ENCODE assay signal across 8 mouse cellular contexts in genomic region chr2:104816371-104816827, GRCm38 (mm10). TPM values are rescaled to one million over a fixed set of nuclear protein-coding genes. Genes with fewer than 3 reads are reported as not detected.
DNase-seq lines count a peak whose midpoint lies in the region; ATAC-seq lines count a peak whose summit lies in the region.

Gene Qser1, minus strand, starts transcription at chr2:104816760.

- H3K36me3 ChIP-seq in forebrain, embryonic 11.5 days (ENCODE audit: control insufficient read depth, insufficient read depth, low read length): no peaks in the 10 kb centered on the region
- no peaks in the 10 kb centered on the region for H3K36me3 ChIP-seq in liver, embryonic 15.5 days (replicated peaks)

- peak within 1 kb of the TSS; percentile 94 for H3K4me3 ChIP-seq in forebrain, embryonic 11.5 days (ENCODE audit: low read depth, low read length)
- peak within 1 kb of the TSS; percentile 81 for H3K4me3 ChIP-seq in liver, embryonic 15.5 days (replicated peaks)

- ATAC-seq in forebrain, embryonic 11.5 days (replicated peaks; ENCODE audit: low FRiP score): peak; percentile 77
- ATAC-seq in liver, embryonic 15.5 days (ENCODE audit: insufficient read depth): no peak

- DNase-seq in left cerebral cortex, postnatal 4 days: no peak
- no peak for DNase-seq in left cerebral cortex, adult 11 months (ENCODE audit: low spot score)
- DNase-seq in adrenal gland, adult 2 months: no peak
- DNase-seq in forebrain, embryonic 11.5 days (ENCODE audit: low spot score): no peak
- DNase-seq in heart, postnatal 36 days: no peak
- no peak for DNase-seq in Muller cell, postnatal 12 days (ENCODE audit: inconsistent ontology term)
- no peak for DNase-seq in left cerebral cortex, postnatal 36 days (ENCODE audit: low spot score in 2 of 2)

- peak within 1 kb of the TSS; percentile 98 for H3K9ac ChIP-seq in forebrain, embryonic 11.5 days (ENCODE audit: low read length)
- peak within 1 kb of the TSS; percentile 85 for H3K9ac ChIP-seq in liver, embryonic 15.5 days

- H3K4me2 ChIP-seq in forebrain, embryonic 11.5 days (ENCODE audit: low read depth, low read length, severe bottlenecking): peak within 1 kb of the TSS; percentile 85
- peak within 1 kb of the TSS; percentile 98 for H3K4me2 ChIP-seq in liver, embryonic 15.5 days

- no peaks in the 10 kb centered on the region for H3K27me3 ChIP-seq in forebrain, embryonic 11.5 days (ENCODE audit: control insufficient read depth, insufficient read depth, low read length)
- no peaks in the 10 kb centered on the region for H3K27me3 ChIP-seq in liver, embryonic 15.5 days

- H3K27ac ChIP-seq in forebrain, embryonic 11.5 days (ENCODE audit: low read depth, low read length): peak within 1 kb of the TSS; percentile 98
- peak within 1 kb of the TSS; percentile 91 for H3K27ac ChIP-seq in liver, embryonic 15.5 days (replicated peaks)

- H3K4me1 ChIP-seq in forebrain, embryonic 11.5 days (replicated peaks; ENCODE audit: control insufficient read depth, insufficient read depth, low read length): peaks cover 3% of the 10 kb centered on the region
- H3K4me1 ChIP-seq in liver, embryonic 15.5 days (replicated peaks): peaks cover 32% of the 10 kb centered on the region

- intact Hi-C loops in left cerebral cortex, postnatal 4 days (cut with DNase I): no loop called here
- intact Hi-C loops in heart, postnatal 36 days (cut with DNase I): loop anchor here (2.0 to 10.0 kb wide), 3 partner anchors 32 to 578 kb away; partner anchors contain the start of genes Hipk3, Prrg4 and Rcn1
- intact Hi-C loops in left cerebral cortex, postnatal 36 days (cut with DNase I): loop anchor here (2.0 kb wide), 1 partner anchor 200 kb away; the partner anchor contains the start of gene Eif3m

- no peaks in the 10 kb centered on the region for H3K9me3 ChIP-seq in forebrain, embryonic 11.5 days (ENCODE audit: control insufficient read depth, low read length)
- H3K9me3 ChIP-seq in liver, embryonic 15.5 days (replicated peaks): no peaks in the 10 kb centered on the region

- WGBS in forebrain, embryonic 11.5 days: 2% methylated on average over 38 of the region's 50 CpGs
- WGBS in liver, embryonic 15.5 days (ENCODE audit: insufficient replicate concordance): under 1% methylated on average over 31 of the region's 50 CpGs

RNA-seq across cellular contexts. Expression of gene Qser1, which starts in this region (rescaled TPM):
- 10 to 100 TPM; 23.4 to 25.6 TPM for total RNA-seq in left cerebral cortex, postnatal 4 days (2021)
- 10 to 100 TPM; 19.1 to 29.0 TPM for total RNA-seq in adrenal gland, adult 2 months (2021)
- polyA plus RNA-seq in adrenal gland, adult 2 months (2012; rRNA removed): 3.0 and 3.6 TPM in 2 replicates
- 18.7 and 18.9 TPM in 2 replicates for polyA plus RNA-seq in forebrain, embryonic 11.5 days (2014; fragmentation: Nextera tagmentation; extraction: Ambion mirVana)
- 10 to 100 TPM; 29.2 to 29.8 TPM for total RNA-seq in heart, postnatal 36 days (2021)
- 1.6 TPM in 2 replicates for polyA plus RNA-seq in liver, embryonic 15.5 days (2015; fragmentation: Nextera tagmentation; extraction: Ambion mirVana)
- total RNA-seq in left cerebral cortex, postnatal 36 days (2021): 10 to 100 TPM in 1 of 2 experiments, 1 to 10 TPM in 1; 8.6 to 10.5 TPM
